Mouse (Mus musculus) liver, embryonic 11.5 days (tissue): ENCODE measurements around the gene Fkbp1a. TPM values are rescaled to one million over a fixed set of nuclear protein-coding genes. Genes with fewer than 3 reads are reported as not detected.

ENCODE experiments used
- ATAC-seq: fragments of 200-750 bp; cut with Nextera tagmentation; replicated peaks from 2 replicates; pipeline ENCODE4 v1.8.0; 2017; ENCODE audit warnings: moderate number of reproducible peaks, mild to moderate bottlenecking, moderate TSS enrichment, moderate library complexity; ENCODE audit not compliant: low FRiP score
- DNase-seq: peaks from one replicate; pipeline ENCODE4 v3.0.0-alpha.2; 2017; ENCODE audit warnings: low spot score
- H3K27ac ChIP-seq: fragments of 300-500 bp; sonication (generic); 2 replicates; pipeline ENCODE4 v1.5.1; 2014; ENCODE audit warnings: mild to moderate bottlenecking, low read depth, low read length, control low read depth
- H3K27me3 ChIP-seq: fragments of 300-500 bp; sonication (generic); replicated peaks from 2 replicates; pipeline ENCODE4 v1.6.1; 2014; ENCODE audit warnings: low read length, mixed read lengths; ENCODE audit not compliant: control insufficient read depth, insufficient read depth
- H3K36me3 ChIP-seq: fragments of 300-500 bp; sonication (generic); 2 replicates; pipeline ENCODE4 v1.6.1; 2014; ENCODE audit warnings: mild to moderate bottlenecking, low read length, moderate library complexity, mixed read lengths; ENCODE audit not compliant: control insufficient read depth, insufficient read depth
- H3K4me1 ChIP-seq: fragments of 300-500 bp; sonication (generic); replicated peaks from 2 replicates; pipeline ENCODE4 v1.6.1; 2014; ENCODE audit warnings: low read length, mixed read lengths; ENCODE audit not compliant: control insufficient read depth, insufficient read depth
- H3K4me2 ChIP-seq: fragments of 300-500 bp; sonication (generic); 2 replicates; pipeline ENCODE4 v1.6.1; 2014; ENCODE audit warnings: mild to moderate bottlenecking, control low read depth, moderate library complexity
- H3K4me3 ChIP-seq: fragments of 300-500 bp; sonication (generic); 2 replicates; pipeline ENCODE4 v1.5.1; 2014; ENCODE audit warnings: low read depth, low read length, control low read depth
- H3K9ac ChIP-seq: fragments of 300-500 bp; sonication (generic); 2 replicates; pipeline ENCODE4 v1.6.1; 2014; ENCODE audit warnings: low read depth, low read length, control low read depth
- H3K9me3 ChIP-seq: fragments of 300-500 bp; sonication (generic); 2 replicates; pipeline ENCODE4 v1.6.1; 2016; ENCODE audit warnings: low read length, inconsistent platforms, mixed read lengths; ENCODE audit not compliant: control insufficient read depth
- WGBS: fragments of 180-500 bp; shearing (Covaris S2); extraction: QIAGEN DNeasy Blood & Tissue Kit; methylation state at CpG from one replicate; pipeline ENCODE4 v1.1.7; 2014; 5-methylcytosine and 5-hydroxymethylcytosine counted together
- polyA plus RNA-seq: library from polyadenylated mRNA; unstranded; fragments of >200 nt; fragmentation: Nextera tagmentation; extraction: Ambion mirVana; gene quantifications from 2 replicates; pipeline ENCODE4 v1.2.1, GENCODE M21; 2014

The Fkbp1a gene
- polyA plus RNA-seq, 1 experiment from 2014 or later: 455 TPM

- H3K9ac ChIP-seq: no peak overlapping the region
- H3K36me3 ChIP-seq: no peaks in the 10 kb centered on the region
- peaks cover 3% of the 10 kb centered on the region for H3K27me3 ChIP-seq
- DNase-seq (no peak), ATAC-seq (peak; percentile 69)
- no peaks in the 10 kb centered on the region for H3K9me3 ChIP-seq
- WGBS: 20% methylated on average over 4 of the region's 4 CpGs
- no peak overlapping the region for H3K27ac ChIP-seq
- no peak overlapping the region for H3K4me2 ChIP-seq
- H3K4me1 ChIP-seq: peaks cover 8% of the 10 kb centered on the region; the same call in 1 of the 2 replicates
- no peak overlapping the region for H3K4me3 ChIP-seq
These were observed 17.8 kb upstream of the Fkbp1a start for GRCm38 (mm10) chr2:151524324-151525041.

- ATAC-seq (no peak), DNase-seq (no peak)
- H3K4me2 ChIP-seq: no peak overlapping the region
- no peak overlapping the region for H3K4me3 ChIP-seq
- no peak overlapping the region for H3K9ac ChIP-seq
- H3K36me3 ChIP-seq: no peaks in the 10 kb centered on the region
- WGBS: 65% methylated on average over 2 of the region's 2 CpGs
- no peaks in the 10 kb centered on the region for H3K9me3 ChIP-seq
- no peak overlapping the region for H3K27ac ChIP-seq
- peaks cover 3% of the 10 kb centered on the region for H3K27me3 ChIP-seq
- H3K4me1 ChIP-seq: peaks cover 14% of the 10 kb centered on the region; the same call in 1 of the 2 replicates
These were observed 16.8 kb upstream of the Fkbp1a start for GRCm38 (mm10) chr2:151525520-151525919.

GRCm38 (mm10) chr2:151528066-151528465 lies 14.2 kb upstream of the Fkbp1a start:
- H3K27me3 ChIP-seq: peaks cover 3% of the 10 kb centered on the region
- H3K4me1 ChIP-seq: peaks cover 19% of the 10 kb centered on the region
- no peak overlapping the region for H3K27ac ChIP-seq
- ATAC-seq: no peak
- H3K4me3 ChIP-seq: no peak overlapping the region
- H3K9ac ChIP-seq: no peak overlapping the region
- H3K4me2 ChIP-seq: no peak overlapping the region
- H3K36me3 ChIP-seq: no peaks in the 10 kb centered on the region
- DNase-seq: no peak
- WGBS: 79% methylated on average over 1 of the region's 1 CpGs
- H3K9me3 ChIP-seq: no peaks in the 10 kb centered on the region

GRCm38 (mm10) chr2:151529169-151529568 lies 13.1 kb upstream of the Fkbp1a start:
- Histone ChIP-seq H3K27me3 (peaks cover 3% of the 10 kb centered on the region), H3K9ac (no peak overlapping the region), H3K36me3 (no peaks in the 10 kb centered on the region), H3K4me2 (no peak overlapping the region), H3K4me3 (no peak overlapping the region), H3K4me1 (peaks cover 17% of the 10 kb centered on the region), H3K27ac (no peak overlapping the region), H3K9me3 (no peaks in the 10 kb centered on the region)
- DNase-seq (no peak), ATAC-seq (no peak)

- Histone ChIP-seq H3K9me3 (no peaks in the 10 kb centered on the region), H3K4me1 (peaks cover 11% of the 10 kb centered on the region), H3K27ac (no peak overlapping the region), H3K27me3 (peaks cover 3% of the 10 kb centered on the region), H3K4me3 (no peak overlapping the region), H3K9ac (no peak overlapping the region), H3K4me2 (no peak overlapping the region), H3K36me3 (no peaks in the 10 kb centered on the region)
- peak; percentile 39 for ATAC-seq
- DNase-seq: no peak
- whole genome bisulfite sequencing: 25% methylated on average over 8 of the region's 8 CpGs
These were observed 11.7 kb upstream of the Fkbp1a start for GRCm38 (mm10) chr2:151530378-151531230.

GRCm38 (mm10) chr2:151533632-151534031 lies 8.7 kb upstream of the Fkbp1a start:
- peaks cover 11% of the 10 kb centered on the region for H3K4me1 ChIP-seq

GRCm38 (mm10) chr2:151535961-151536617 lies 6.2 kb upstream of the Fkbp1a start:
- DNase-seq: no peak
- no peak overlapping the region for H3K4me2 ChIP-seq

More at GRCm38 (mm10) chr2:151533632-151534031, 8.7 kb upstream of the Fkbp1a start:
- DNase-seq (no peak), ATAC-seq (no peak)
- Histone ChIP-seq H3K27ac (no peak overlapping the region), H3K4me2 (no peak overlapping the region), H3K27me3 (no peaks in the 10 kb centered on the region), H3K9ac (no peak overlapping the region), H3K36me3 (no peaks in the 10 kb centered on the region), H3K9me3 (no peaks in the 10 kb centered on the region), H3K4me3 (no peak overlapping the region)
- WGBS: 70% methylated on average over 6 of the region's 6 CpGs

GRCm38 (mm10) chr2:151536618-151536974 lies 5.7 kb upstream of the Fkbp1a start:
- H3K27me3 ChIP-seq: no peaks in the 10 kb centered on the region
- no peak for ATAC-seq
- no peak for DNase-seq
- no peaks in the 10 kb centered on the region for H3K9me3 ChIP-seq
- no peak overlapping the region for H3K4me2 ChIP-seq
- 66% methylated on average over 5 of the region's 5 CpGs for WGBS
- no peak overlapping the region for H3K9ac ChIP-seq
- no peak overlapping the region for H3K4me3 ChIP-seq
- no peak overlapping the region for H3K27ac ChIP-seq
- no peaks in the 10 kb centered on the region for H3K36me3 ChIP-seq
- H3K4me1 ChIP-seq: peaks cover 4% of the 10 kb centered on the region; the same call in 1 of the 2 replicates

More at GRCm38 (mm10) chr2:151535961-151536617, 6.2 kb upstream of the Fkbp1a start:
- Histone ChIP-seq H3K9ac (no peak overlapping the region), H3K27ac (no peak overlapping the region), H3K4me1 (peaks cover under 1% of the 10 kb centered on the region; the same call in 1 of the 2 replicates), H3K9me3 (no peaks in the 10 kb centered on the region), H3K27me3 (no peaks in the 10 kb centered on the region), H3K4me3 (no peak overlapping the region), H3K36me3 (no peaks in the 10 kb centered on the region)
- ATAC-seq: peak; percentile 53
- 18% methylated on average over 1 of the region's 1 CpGs for WGBS
